Mouse (Mus musculus) lung, postnatal 0 days (tissue): ENCODE measurements around the gene Omp.

ENCODE experiments used
- CTCF ChIP-seq: IDR thresholded peaks from 2 replicates; pipeline ENCODE4 v1.5.1; 2016; ENCODE audit warnings: antibody characterized with exemption, mild to moderate bottlenecking
- EP300 ChIP-seq: IDR thresholded peaks from 2 replicates; pipeline ENCODE4 v1.6.1; 2016; ENCODE audit warnings: antibody characterized with exemption, mild to moderate bottlenecking, control low read depth

DNA sequence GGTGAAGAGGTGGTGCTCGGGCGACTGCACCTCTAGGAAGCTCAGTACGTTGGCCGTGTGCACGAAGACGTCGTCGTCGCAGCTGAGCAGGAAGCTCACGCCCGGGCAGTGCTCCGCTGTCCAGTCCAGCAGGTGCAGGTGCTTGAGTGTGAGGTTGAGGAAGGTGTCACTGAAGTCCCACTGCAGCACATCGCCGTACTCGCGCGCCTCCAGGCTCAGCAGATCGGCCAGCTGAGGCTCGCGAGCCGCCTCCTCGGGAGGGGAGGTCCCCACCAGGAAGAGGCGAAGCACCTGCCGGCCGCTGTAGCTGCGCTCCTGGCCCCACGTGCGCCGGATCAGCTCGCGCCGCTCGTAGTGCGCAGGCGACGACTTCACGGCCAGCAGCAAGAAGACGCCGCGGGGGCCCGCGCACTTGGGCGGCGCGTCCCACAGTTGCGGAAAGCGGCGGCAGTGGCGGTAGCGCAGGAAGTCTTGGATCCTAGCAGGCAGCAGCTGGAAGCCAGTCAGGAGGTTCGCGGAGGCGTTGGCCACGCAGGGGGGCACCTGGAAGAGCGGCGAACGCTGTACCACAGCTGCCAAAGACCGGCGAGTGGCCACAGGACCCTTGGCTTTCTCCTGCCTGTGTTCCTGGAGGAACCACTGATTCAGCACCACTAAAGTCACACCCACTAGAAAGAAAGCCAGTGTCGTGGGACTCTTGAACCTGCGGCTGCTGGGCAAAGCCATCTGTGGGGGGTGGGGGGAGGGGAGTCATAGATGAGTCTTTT, 48.9 kb upstream of the Omp start:
- no peak for TF ChIP-seq CTCF
- no peak for TF ChIP-seq EP300
